Mouse (Mus musculus) forebrain, embryonic 11.5 days (tissue): ENCODE data around the gene Apoc4. TPM values are rescaled to one million over a fixed set of nuclear protein-coding genes. Genes with fewer than 3 reads are reported as not detected.

Source experiments
- ATAC-seq: fragments of 200-750 bp; cut with Nextera tagmentation; replicated peaks from 2 replicates; pipeline ENCODE4 v1.8.0; 2017; ENCODE audit warnings: moderate TSS enrichment; ENCODE audit not compliant: low FRiP score
- DNase-seq: peaks from one replicate; pipeline ENCODE4 v3.0.0-alpha.2; 2017; ENCODE audit warnings: low spot score
- H3K27ac ChIP-seq: fragments of 300-500 bp; sonication (generic); 2 replicates; pipeline ENCODE4 v1.5.1; 2014; ENCODE audit warnings: low read depth, low read length
- H3K27me3 ChIP-seq: fragments of 300-500 bp; sonication (generic); 2 replicates; pipeline ENCODE4 v1.6.1; 2014; ENCODE audit warnings: mild to moderate bottlenecking, low read length, mixed read lengths; ENCODE audit not compliant: control insufficient read depth, insufficient read depth
- H3K36me3 ChIP-seq: fragments of 300-500 bp; sonication (generic); 2 replicates; pipeline ENCODE4 v1.6.1; 2014; ENCODE audit warnings: mild to moderate bottlenecking, low read length, moderate library complexity, mixed read lengths; ENCODE audit not compliant: control insufficient read depth, insufficient read depth
- H3K4me1 ChIP-seq: fragments of 300-500 bp; sonication (generic); replicated peaks from 2 replicates; pipeline ENCODE4 v1.6.1; 2014; ENCODE audit warnings: low read length, mixed read lengths; ENCODE audit not compliant: control insufficient read depth, insufficient read depth
- H3K4me2 ChIP-seq: fragments of 300-500 bp; sonication (generic); 2 replicates; pipeline ENCODE4 v1.6.1; 2014; ENCODE audit warnings: low read depth, mild to moderate bottlenecking, low read length, moderate library complexity, mixed read lengths; ENCODE audit not compliant: severe bottlenecking
- H3K4me3 ChIP-seq: fragments of 300-500 bp; sonication (generic); 2 replicates; pipeline ENCODE4 v1.5.1; 2014; ENCODE audit warnings: low read depth, low read length
- H3K9ac ChIP-seq: fragments of 300-500 bp; sonication (generic); 2 replicates; pipeline ENCODE4 v1.6.1; 2014; ENCODE audit warnings: low read length
- H3K9me3 ChIP-seq: fragments of 300-500 bp; sonication (generic); 2 replicates; pipeline ENCODE4 v1.6.1; 2016; ENCODE audit warnings: low read length, mixed read lengths; ENCODE audit not compliant: control insufficient read depth
- WGBS: fragments of 180-500 bp; shearing (Covaris S2); extraction: QIAGEN DNeasy Blood & Tissue Kit; methylation state at CpG from one replicate; pipeline ENCODE4 v1.1.7; 2014; 5-methylcytosine and 5-hydroxymethylcytosine counted together
- polyA plus RNA-seq: library from polyadenylated mRNA; unstranded; fragments of >200 nt; fragmentation: Nextera tagmentation; extraction: Ambion mirVana; gene quantifications from 2 replicates; pipeline ENCODE4 v1.2.1, GENCODE M21; 2014

Gene Apoc4
- polyA plus RNA-seq, 1 experiment from 2014 or later = not detected

DNA sequence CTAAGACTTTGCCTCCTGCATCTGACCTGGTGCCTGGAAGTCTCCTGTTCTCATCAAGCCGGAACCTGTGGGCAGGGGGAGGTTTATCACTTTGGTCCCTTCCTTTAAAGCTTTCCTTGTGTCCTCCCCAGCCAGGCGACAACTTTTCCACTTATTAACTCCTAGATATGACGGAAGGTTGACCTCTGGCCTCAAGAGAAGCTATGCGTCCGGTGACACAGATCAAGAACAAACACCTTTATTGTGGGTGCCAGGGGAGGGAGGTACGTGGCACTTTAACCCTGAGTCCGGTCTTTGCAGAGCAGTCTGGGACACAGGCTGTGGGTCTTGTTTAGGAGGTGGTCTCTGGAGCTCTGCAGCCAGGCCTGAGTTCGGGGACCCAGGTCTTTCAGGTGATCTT is 3.4 kb downstream of the Apoc4 start, which contains the start of gene Apoc2:
TSS of gene Apoc2 (minus strand) at position 70 of the 400 bp plus-strand sequence.
- no peaks in the 10 kb centered on the region for H3K4me1 ChIP-seq
- H3K27ac ChIP-seq = no peak within 1 kb of the TSS
- 77% methylated on average over 8 of the region's 8 CpGs for WGBS
- H3K4me2 ChIP-seq = no peak within 1 kb of the TSS
- DNase-seq = no peak
- no peaks in the 10 kb centered on the region for H3K9me3 ChIP-seq
- H3K9ac ChIP-seq = no peak within 1 kb of the TSS
- no peak within 1 kb of the TSS for H3K4me3 ChIP-seq
- H3K36me3 ChIP-seq = no peaks in the 10 kb centered on the region
- no peaks in the 10 kb centered on the region for H3K27me3 ChIP-seq
- no peak for ATAC-seq

DNA sequence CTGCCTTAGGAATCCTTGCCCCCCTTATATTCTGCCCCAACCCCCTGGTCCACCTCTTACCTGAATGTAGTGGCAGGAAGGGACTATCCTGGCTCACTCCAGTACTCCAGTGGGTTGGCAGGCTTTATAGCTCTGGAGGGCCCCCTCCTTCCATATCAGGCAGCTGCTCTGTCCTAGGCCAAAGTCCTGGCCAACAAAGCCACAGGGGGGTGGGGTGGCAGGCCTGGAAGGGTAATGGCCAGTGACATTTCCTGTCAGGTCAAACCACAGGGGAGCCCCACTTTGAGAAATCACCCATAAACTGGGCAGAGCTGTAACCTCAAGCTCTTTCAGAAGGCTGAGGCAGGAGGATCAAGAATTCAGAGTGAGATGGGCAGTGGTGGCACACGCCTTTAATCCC is 4.6 kb downstream of the Apoc4 start:
- 74% methylated on average over 1 of the region's 1 CpGs for WGBS
- no peak for DNase-seq

DNA sequence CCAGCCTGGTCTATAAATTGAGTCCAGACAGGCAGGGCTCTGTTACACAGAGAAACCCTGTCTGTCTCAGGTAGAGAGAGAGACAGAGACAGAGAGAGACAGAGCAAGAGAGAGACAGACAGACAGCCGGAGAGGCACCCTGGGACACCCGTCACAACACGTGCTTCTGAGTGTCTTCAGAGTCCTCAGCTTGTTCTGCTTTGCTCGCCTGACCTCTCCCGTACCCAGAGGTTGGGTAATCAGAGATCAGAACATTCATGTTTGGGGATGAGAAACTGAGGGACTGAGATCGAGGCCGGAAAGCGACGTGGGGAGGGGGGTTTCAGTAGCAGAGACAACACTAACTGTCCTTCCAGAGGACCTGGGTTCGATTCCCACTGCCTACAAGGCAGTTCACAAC is 5.5 kb downstream of the Apoc4 start:
- no peak overlapping the region for H3K4me2 ChIP-seq
- H3K36me3 ChIP-seq = no peaks in the 10 kb centered on the region
- no peak overlapping the region for H3K27ac ChIP-seq
- ATAC-seq (no peak), DNase-seq (no peak)
- no peaks in the 10 kb centered on the region for H3K9me3 ChIP-seq
- H3K4me3 ChIP-seq = no peak overlapping the region
- no peak overlapping the region for H3K9ac ChIP-seq
- 87% methylated on average over 10 of the region's 10 CpGs for WGBS
- H3K27me3 ChIP-seq = no peaks in the 10 kb centered on the region
- H3K4me1 ChIP-seq = no peaks in the 10 kb centered on the region

More for the DNA sequence above, 4.6 kb downstream of the Apoc4 start:
- no peaks in the 10 kb centered on the region for H3K36me3 ChIP-seq
- no peak for ATAC-seq
- no peaks in the 10 kb centered on the region for H3K4me1 ChIP-seq
- no peaks in the 10 kb centered on the region for H3K9me3 ChIP-seq
- H3K27ac ChIP-seq = no peak overlapping the region
- no peaks in the 10 kb centered on the region for H3K27me3 ChIP-seq
- no peak overlapping the region for H3K9ac ChIP-seq
- no peak overlapping the region for H3K4me3 ChIP-seq
- H3K4me2 ChIP-seq = no peak overlapping the region

GRCm38 (mm10) chr7:19673083-19673699 is 8.1 kb downstream of the Apoc4 start:
- Histone ChIP-seq H3K4me3 (no peak overlapping the region), H3K4me1 (no peaks in the 10 kb centered on the region), H3K9me3 (no peaks in the 10 kb centered on the region), H3K27me3 (no peaks in the 10 kb centered on the region), H3K4me2 (no peak overlapping the region), H3K36me3 (no peaks in the 10 kb centered on the region), H3K9ac (no peak overlapping the region), H3K27ac (no peak overlapping the region)
- ATAC-seq (no peak), DNase-seq (no peak)
- 70% methylated on average over 14 of the region's 14 CpGs for WGBS

DNA sequence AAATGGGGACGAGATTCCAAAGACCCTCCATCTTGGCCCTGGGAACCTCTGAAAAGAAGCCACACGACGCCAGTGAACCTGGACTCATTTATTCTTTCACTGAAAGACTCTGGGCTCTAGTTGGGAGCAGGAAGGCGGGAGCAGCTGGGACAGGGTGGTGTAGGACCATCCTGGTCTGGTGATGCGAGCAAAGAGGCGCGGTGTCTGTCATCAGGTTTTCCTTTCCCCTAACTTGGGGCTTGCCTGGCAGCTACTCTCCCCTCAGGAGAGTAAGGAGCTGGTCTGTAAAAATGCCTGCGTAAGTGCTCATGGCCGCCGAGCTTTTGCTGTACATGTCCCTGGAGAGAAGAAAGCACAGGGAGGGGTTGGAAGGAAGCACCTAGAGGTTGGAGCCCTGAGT is 9.8 kb downstream of the Apoc4 start:
- no peaks in the 10 kb centered on the region for H3K36me3 ChIP-seq
- no peak overlapping the region for H3K9ac ChIP-seq
- 79% methylated on average over 10 of the region's 10 CpGs for WGBS
- no peak overlapping the region for H3K4me2 ChIP-seq
- H3K4me1 ChIP-seq = no peaks in the 10 kb centered on the region
- no peak overlapping the region for H3K27ac ChIP-seq
- no peaks in the 10 kb centered on the region for H3K27me3 ChIP-seq
- ATAC-seq = no peak
- H3K9me3 ChIP-seq = no peaks in the 10 kb centered on the region
- DNase-seq = no peak
- no peak overlapping the region for H3K4me3 ChIP-seq

DNA sequence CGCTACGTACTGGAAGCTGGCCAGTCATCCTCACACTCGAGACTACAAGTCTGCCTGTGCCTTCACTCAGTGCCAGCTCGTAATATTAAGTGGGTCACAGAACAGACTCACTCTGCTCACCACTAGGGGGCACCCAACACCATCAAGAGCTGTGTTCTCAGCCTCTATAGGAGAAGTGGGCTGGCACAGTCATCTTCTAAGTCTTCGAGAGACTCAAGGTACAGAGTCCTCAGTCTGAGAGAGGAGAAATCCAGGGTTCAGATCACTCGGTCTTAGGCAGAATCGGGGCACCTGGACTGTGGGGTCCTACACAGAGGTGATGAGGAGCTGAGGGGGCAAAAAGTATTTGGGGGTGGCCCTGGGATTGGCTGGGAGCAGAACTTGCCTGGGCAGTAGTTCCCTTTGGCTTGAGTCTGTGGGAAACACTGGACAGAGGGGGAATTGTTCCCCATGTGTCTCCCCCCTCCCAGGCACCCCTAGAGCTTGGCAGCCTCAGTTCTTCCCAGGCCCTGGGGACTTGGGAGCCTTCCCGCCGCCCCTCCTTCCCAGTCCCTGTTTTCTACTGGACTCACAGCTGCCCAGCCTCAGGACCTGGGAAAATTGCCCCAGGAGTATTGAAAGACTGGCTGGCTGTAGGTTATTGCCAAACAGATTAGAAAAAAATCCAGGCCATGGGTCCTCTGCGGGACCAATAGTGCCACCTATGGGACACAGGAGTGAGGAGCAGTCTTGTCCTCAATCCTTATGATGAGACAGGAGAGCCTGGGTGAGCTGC is 12.1 kb downstream of the Apoc4 start:
- Histone ChIP-seq H3K9ac (peak overlapping the region; percentile 24; the same call in 1 of the 2 replicates), H3K27me3 (no peaks in the 10 kb centered on the region), H3K4me3 (no peak overlapping the region), H3K4me2 (peak overlapping the region; percentile 29; the same call in 1 of the 2 replicates), H3K27ac (no peak overlapping the region), H3K4me1 (0 out of 2 replicates have a peak, but pooled peaks cover under 1% of the 10 kb centered on the region), H3K36me3 (no peaks in the 10 kb centered on the region), H3K9me3 (no peaks in the 10 kb centered on the region)
- ATAC-seq = peak; percentile 73
- 10% methylated on average over 10 of the region's 10 CpGs for WGBS
- peak; percentile 92 for DNase-seq

- 73% methylated on average over 2 of the region's 2 CpGs for WGBS
Observed at GRCm38 (mm10) chr7:19667434-19667833, 13.8 kb downstream of the Apoc4 start.

GRCm38 (mm10) chr7:19666750-19667149 is 14.5 kb downstream of the Apoc4 start:
- DNase-seq (no peak), ATAC-seq (no peak)
- no peak overlapping the region for H3K27ac ChIP-seq
- H3K9ac ChIP-seq = no peak overlapping the region
- H3K4me1 ChIP-seq = peaks cover 12% of the 10 kb centered on the region; the same call in 1 of the 2 replicates
- no peak overlapping the region for H3K4me2 ChIP-seq
- H3K36me3 ChIP-seq = no peaks in the 10 kb centered on the region
- 54% methylated on average over 3 of the region's 3 CpGs for WGBS
- no peak overlapping the region for H3K4me3 ChIP-seq
- H3K9me3 ChIP-seq = no peaks in the 10 kb centered on the region
- H3K27me3 ChIP-seq = no peaks in the 10 kb centered on the region

More at GRCm38 (mm10) chr7:19667434-19667833, 13.8 kb downstream of the Apoc4 start:
- no peak overlapping the region for H3K4me3 ChIP-seq
- H3K4me2 ChIP-seq = no peak overlapping the region
- no peak overlapping the region for H3K9ac ChIP-seq
- no peaks in the 10 kb centered on the region for H3K9me3 ChIP-seq
- no peaks in the 10 kb centered on the region for H3K27me3 ChIP-seq
- H3K4me1 ChIP-seq = peaks cover 12% of the 10 kb centered on the region; the same call in 1 of the 2 replicates
- no peak overlapping the region for H3K27ac ChIP-seq
- ATAC-seq = no peak
- DNase-seq = no peak
- no peaks in the 10 kb centered on the region for H3K36me3 ChIP-seq
